Mouse (Mus musculus): ENCODE measurements around the gene Anapc2. TPM values are rescaled to one million over a fixed set of nuclear protein-coding genes. Genes with fewer than 3 reads are reported as not detected.
"Not testable (repeated sequence)": the region's sequence is repeated elsewhere in the genome, so short reads cannot be mapped to it uniquely, and the experiment has no call there.

The Anapc2 gene
- polyA plus RNA-seq, 1 experiment from 2014 or later = 134 TPM

- Histone ChIP-seq H3K4me2 (peak overlapping the region; percentile 97), H3K36me3 (replicated peaks) (peaks cover 29% of the 10 kb centered on the region), H3K27ac (no peak overlapping the region), H3K4me3 (replicated peaks) (no peak overlapping the region), H3K9me3 (no peaks in the 10 kb centered on the region), H3K27me3 (peaks cover 26% of the 10 kb centered on the region), H3K4me1 (peaks cover 31% of the 10 kb centered on the region), H3K9ac (peak overlapping the region; percentile 77; the same call in 1 of the 2 replicates)
- no peak for ATAC-seq (ENCODE audit: low FRiP score)
- WGBS = 82% methylated on average over 8 of the region's 8 CpGs
Observed at GRCm38 (mm10) chr2:25243342-25243741, 28.9 kb upstream of the Anapc2 start.

DNA sequence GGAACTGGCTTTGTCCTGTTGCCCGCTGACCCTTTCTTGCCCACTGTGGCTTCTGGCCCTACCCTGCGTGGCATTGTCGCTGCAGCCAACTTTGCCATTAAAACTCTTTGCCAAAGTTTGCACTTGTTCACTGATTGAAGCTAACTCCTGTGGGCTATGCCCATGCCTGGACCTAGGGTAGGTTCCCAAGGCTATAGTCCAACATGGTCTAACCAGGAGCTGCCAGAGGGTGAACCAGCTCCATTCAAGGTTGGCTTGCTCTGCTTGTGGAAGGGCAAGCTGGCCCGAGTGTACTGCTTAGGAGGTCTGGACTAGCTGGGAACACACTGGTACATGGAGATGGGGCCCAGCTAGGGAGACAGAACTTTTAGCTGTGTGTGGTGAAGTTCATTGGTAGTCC is 28.1 kb upstream of the Anapc2 start:
- Histone ChIP-seq H3K4me1 (peaks cover 31% of the 10 kb centered on the region), H3K36me3 (replicated peaks) (peaks cover 37% of the 10 kb centered on the region), H3K4me2 (no peak overlapping the region), H3K27ac (no peak overlapping the region), H3K9me3 (no peaks in the 10 kb centered on the region), H3K4me3 (replicated peaks) (no peak overlapping the region), H3K9ac (no peak overlapping the region), H3K27me3 (peaks cover 21% of the 10 kb centered on the region)
- 89% methylated on average over 4 of the region's 4 CpGs for WGBS
- ATAC-seq (ENCODE audit: low FRiP score) = no peak

DNA sequence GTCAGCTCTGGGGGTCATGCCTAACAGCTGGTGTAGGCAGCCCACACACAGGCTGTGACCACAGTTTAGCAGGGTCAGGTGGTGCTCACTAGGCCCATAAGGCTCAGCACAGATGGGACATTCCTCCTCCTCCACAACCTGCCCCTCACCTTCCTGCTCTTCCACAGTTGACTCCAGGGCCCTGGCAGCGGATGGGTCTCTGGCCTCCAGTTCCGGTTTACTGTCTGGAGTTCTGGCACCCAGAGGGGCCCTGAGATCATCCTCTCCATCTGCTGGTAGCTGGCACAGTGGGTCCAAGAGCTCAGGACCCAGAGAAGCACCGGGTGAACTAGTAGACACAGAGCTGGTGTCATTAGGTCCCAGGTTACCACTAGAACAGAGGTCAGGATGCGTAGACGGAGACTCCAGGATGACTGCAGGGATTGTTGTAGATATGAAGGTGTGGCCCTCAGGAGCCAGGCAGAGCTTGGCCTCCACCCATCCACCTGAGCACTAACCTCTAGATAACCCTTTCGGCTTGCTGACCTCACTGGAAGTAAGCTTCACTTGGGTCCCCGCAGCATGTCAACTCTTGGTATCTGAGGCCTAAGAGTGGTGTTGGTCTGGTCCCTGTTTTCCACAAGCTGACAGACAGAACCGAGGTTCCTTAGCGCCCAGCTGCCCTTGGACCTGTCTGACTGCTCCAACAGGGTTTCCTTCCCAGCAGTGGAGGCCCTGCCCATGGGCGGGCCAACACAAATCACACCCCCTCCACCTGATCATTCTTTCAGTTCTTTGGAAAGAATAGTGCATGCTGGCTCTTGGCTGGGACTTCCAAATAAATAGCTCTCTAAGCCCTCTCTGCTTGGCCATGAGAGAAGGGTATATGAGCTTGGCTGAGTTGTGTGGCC is 25.9 kb upstream of the Anapc2 start, which contains the start of gene AL732309.1:
Gene AL732309.1 (minus strand): TSS at position 681 of the 890 bp plus-strand sequence.
- Histone ChIP-seq H3K36me3 (replicated peaks) (peaks cover 59% of the 10 kb centered on the region), H3K27me3 (peaks cover 11% of the 10 kb centered on the region), H3K9me3 (no peaks in the 10 kb centered on the region), H3K27ac (no peak within 1 kb of the TSS), H3K4me1 (peaks cover 18% of the 10 kb centered on the region), H3K9ac (no peak within 1 kb of the TSS), H3K4me3 (replicated peaks) (no peak within 1 kb of the TSS), H3K4me2 (no peak within 1 kb of the TSS)
- WGBS = 90% methylated on average over 10 of the region's 10 CpGs
- ATAC-seq (ENCODE audit: low FRiP score) = no peak

DNA sequence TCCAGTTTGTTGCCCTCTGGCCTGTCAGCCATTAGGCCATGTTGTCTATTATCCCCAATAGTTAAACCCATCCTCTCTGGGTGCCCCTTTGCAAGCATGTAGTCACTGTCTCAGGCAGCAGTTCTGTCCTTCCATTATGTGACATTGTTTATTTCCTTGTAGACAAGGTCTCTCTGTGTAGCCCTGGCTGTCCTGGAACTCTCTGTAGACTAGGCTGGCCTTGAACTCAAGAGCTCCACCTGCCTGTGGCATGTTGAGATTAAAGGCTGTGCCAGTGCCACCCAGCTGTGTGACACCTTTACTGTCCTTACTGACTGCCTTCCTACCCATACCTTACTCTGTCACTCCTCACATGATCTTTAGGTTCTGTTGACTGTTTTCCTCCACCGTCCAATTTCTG is 19.9 kb upstream of the Anapc2 start:
- ATAC-seq (ENCODE audit: low FRiP score) = no peak
- Histone ChIP-seq H3K9ac (no peak overlapping the region), H3K4me2 (no peak overlapping the region), H3K4me3 (replicated peaks) (no peak overlapping the region), H3K36me3 (replicated peaks) (peaks cover 50% of the 10 kb centered on the region), H3K27me3 (no peaks in the 10 kb centered on the region), H3K4me1 (peaks cover 23% of the 10 kb centered on the region), H3K27ac (no peak overlapping the region), H3K9me3 (no peaks in the 10 kb centered on the region)
- whole genome bisulfite sequencing = 96% methylated on average over 1 of the region's 1 CpGs

- Histone ChIP-seq H3K4me2 (peak within 1 kb of the TSS; percentile 97), H3K27me3 (no peaks in the 10 kb centered on the region), H3K27ac (peak within 1 kb of the TSS; percentile 74), H3K9me3 (no peaks in the 10 kb centered on the region), H3K4me3 (replicated peaks) (peak within 1 kb of the TSS; percentile 75), H3K36me3 (replicated peaks) (peaks cover 21% of the 10 kb centered on the region), H3K4me1 (peaks cover 23% of the 10 kb centered on the region), H3K9ac (peak within 1 kb of the TSS; percentile 88)
- ATAC-seq (ENCODE audit: low FRiP score) = peak; percentile 93
- WGBS = 0% methylated on average over 39 of the region's 39 CpGs
Observed at GRCm38 (mm10) chr2:25255284-25255779, 16.9 kb upstream of the Anapc2 start, which contains the start of gene Tmem203. Gene Tmem203 (plus strand): TSS chr2:25255439.

- Histone ChIP-seq H3K4me3 (replicated peaks) (peak overlapping the region; percentile 75), H3K9ac (peak overlapping the region; percentile 88), H3K4me1 (peaks cover 23% of the 10 kb centered on the region), H3K4me2 (peak overlapping the region; percentile 97)
- H3K27ac ChIP-seq; ATAC-seq (ENCODE audit: low FRiP score); H3K27me3 ChIP-seq; H3K9me3 ChIP-seq; H3K36me3 ChIP-seq (replicated peaks): not testable (repeated sequence)
- 66% methylated on average over 11 of the region's 12 CpGs for WGBS
Observed at GRCm38 (mm10) chr2:25256443-25257109, 15.7 kb upstream of the Anapc2 start.

DNA sequence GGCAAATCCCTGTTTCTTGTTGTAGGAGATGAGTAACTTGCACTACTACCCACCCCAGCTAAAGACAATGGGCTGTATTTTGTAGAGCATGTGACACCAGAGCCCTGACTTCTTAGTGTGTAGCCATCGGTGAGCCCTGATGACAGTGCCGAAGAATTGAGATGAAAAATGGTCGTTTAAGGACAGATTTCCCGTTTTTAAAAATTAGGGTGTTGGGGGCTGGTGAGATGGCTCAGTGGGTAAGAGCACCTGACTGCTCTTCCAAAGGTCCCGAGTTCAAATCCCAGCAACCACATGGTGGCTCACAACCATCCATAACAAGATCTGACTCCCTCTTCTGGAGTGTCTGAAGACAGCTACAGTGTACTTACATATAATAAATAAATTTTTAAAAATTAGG is 15.0 kb upstream of the Anapc2 start:
- ATAC-seq (ENCODE audit: low FRiP score) = not testable (repeated sequence)

DNA sequence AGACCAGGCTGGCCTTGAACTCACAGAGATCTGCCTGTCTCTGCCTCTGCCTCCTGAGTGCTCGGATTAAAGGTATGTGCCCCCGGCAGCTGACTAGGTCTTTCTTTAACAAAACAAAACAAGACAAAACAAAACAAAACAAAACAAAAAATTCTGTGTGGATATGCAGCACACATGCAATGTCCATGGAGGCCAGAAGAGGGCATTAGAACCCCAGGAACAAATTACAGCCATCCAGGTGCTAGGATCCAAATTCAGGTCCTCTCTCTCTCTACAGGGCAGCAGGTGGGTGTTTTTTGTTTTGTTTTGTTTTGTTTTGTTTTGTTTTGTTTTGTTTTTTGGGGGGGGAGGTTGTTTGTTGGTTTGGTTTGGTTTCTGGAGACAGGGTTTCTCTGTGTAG is 13.4 kb upstream of the Anapc2 start:
- Histone ChIP-seq H3K9ac (no peak overlapping the region), H3K4me2 (no peak overlapping the region), H3K4me1 (peaks cover 39% of the 10 kb centered on the region), H3K27me3 (peaks cover 12% of the 10 kb centered on the region), H3K4me3 (replicated peaks) (no peak overlapping the region), H3K36me3 (replicated peaks) (no peaks in the 10 kb centered on the region), H3K9me3 (no peaks in the 10 kb centered on the region), H3K27ac (no peak overlapping the region)
- no peak for ATAC-seq (ENCODE audit: low FRiP score)
- WGBS = 54% methylated on average over 2 of the region's 2 CpGs

More for the DNA sequence above, 15.0 kb upstream of the Anapc2 start:
- H3K27ac ChIP-seq; H3K4me2 ChIP-seq; H3K9me3 ChIP-seq; H3K9ac ChIP-seq; H3K36me3 ChIP-seq (replicated peaks); H3K27me3 ChIP-seq; H3K4me3 ChIP-seq (replicated peaks): not testable (repeated sequence)
- H3K4me1 ChIP-seq = peaks cover 26% of the 10 kb centered on the region
- 93% methylated on average over 5 of the region's 5 CpGs for WGBS

DNA sequence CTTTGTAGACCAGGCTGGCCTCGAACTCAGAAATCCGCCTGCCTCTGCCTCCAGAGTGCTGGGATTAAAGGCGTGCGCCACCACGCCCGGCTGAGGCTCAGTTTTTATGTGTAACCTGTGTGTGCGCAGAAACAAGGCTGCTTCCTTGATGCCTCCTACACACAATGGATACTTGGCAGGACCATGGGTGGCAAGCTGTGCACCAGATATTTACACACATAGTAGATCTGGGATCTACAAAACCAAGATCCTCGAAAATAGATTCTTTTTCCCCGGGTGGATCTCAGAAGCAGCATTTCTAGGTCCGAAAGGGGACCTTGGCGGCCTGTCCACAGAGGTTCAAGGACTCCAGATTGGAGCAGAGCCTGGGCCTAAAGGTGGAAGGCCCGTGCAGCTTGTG is 10.4 kb upstream of the Anapc2 start:
- H3K4me2 ChIP-seq = peak overlapping the region; percentile 99
- 0 out of 2 replicates have a peak overlapping the region, but pooled peaks have one; percentile 25 for H3K9ac ChIP-seq
- peak overlapping the region; percentile 79 for H3K4me3 ChIP-seq (replicated peaks)
- peaks cover 46% of the 10 kb centered on the region for H3K4me1 ChIP-seq
- H3K36me3 ChIP-seq (replicated peaks) = no peaks in the 10 kb centered on the region
- 46% methylated on average over 12 of the region's 12 CpGs for WGBS
- H3K27ac ChIP-seq = 0 out of 2 replicates have a peak overlapping the region, but pooled peaks have one; percentile 5
- ATAC-seq (ENCODE audit: low FRiP score) = 0 out of 2 replicates have a peak, but pooled peaks have one; percentile 1
- no peaks in the 10 kb centered on the region for H3K9me3 ChIP-seq
- H3K27me3 ChIP-seq = peaks cover 24% of the 10 kb centered on the region

GRCm38 (mm10) chr2:25262291-25262767 is 9.9 kb upstream of the Anapc2 start, which contains the start of gene Tprn:
Gene Tprn (plus strand): TSS chr2:25262618.
- peak; percentile 99 for ATAC-seq (ENCODE audit: low FRiP score)
- peaks cover 47% of the 10 kb centered on the region for H3K4me1 ChIP-seq
- H3K36me3 ChIP-seq (replicated peaks) = no peaks in the 10 kb centered on the region
- H3K27me3 ChIP-seq = peaks cover 24% of the 10 kb centered on the region
- no peaks in the 10 kb centered on the region for H3K9me3 ChIP-seq
- under 1% methylated on average over 34 of the region's 39 CpGs for WGBS
- peak within 1 kb of the TSS; percentile 99 for H3K4me2 ChIP-seq
- H3K9ac ChIP-seq = peak within 1 kb of the TSS; percentile 68
- peak within 1 kb of the TSS; percentile 79 for H3K4me3 ChIP-seq (replicated peaks)
- H3K27ac ChIP-seq = 0 out of 2 replicates have a peak within 1 kb of the TSS, but pooled peaks have one; percentile 36

GRCm38 (mm10) chr2:25262795-25263622 is 9.3 kb upstream of the Anapc2 start:
- Histone ChIP-seq H3K4me2 (peak overlapping the region; percentile 99), H3K9me3 (no peaks in the 10 kb centered on the region), H3K4me3 (replicated peaks) (peak overlapping the region; percentile 79), H3K4me1 (peaks cover 49% of the 10 kb centered on the region), H3K36me3 (replicated peaks) (peaks cover 5% of the 10 kb centered on the region; the same call in 1 of the 2 replicates), H3K9ac (peak overlapping the region; percentile 68), H3K27me3 (peaks cover 24% of the 10 kb centered on the region), H3K27ac (0 out of 2 replicates have a peak overlapping the region, but pooled peaks have one; percentile 36)
- WGBS = under 1% methylated on average over 74 of the region's 82 CpGs
- peak; percentile 24 for ATAC-seq (ENCODE audit: low FRiP score)
